Mouse (Mus musculus) ES-Bruce4 (cell line): ENCODE data around the gene Rcor2.

ENCODE experiments used
- CTCF ChIP-seq: IDR thresholded peaks from one replicate; pipeline ENCODE4 v1.8.1; 2011; ENCODE audit warnings: low read depth, low read length
- POLR2A ChIP-seq: IDR thresholded peaks from one replicate; pipeline ENCODE4 v1.8.1; 2011; ENCODE audit warnings: low read length; ENCODE audit not compliant: insufficient read depth

DNA sequence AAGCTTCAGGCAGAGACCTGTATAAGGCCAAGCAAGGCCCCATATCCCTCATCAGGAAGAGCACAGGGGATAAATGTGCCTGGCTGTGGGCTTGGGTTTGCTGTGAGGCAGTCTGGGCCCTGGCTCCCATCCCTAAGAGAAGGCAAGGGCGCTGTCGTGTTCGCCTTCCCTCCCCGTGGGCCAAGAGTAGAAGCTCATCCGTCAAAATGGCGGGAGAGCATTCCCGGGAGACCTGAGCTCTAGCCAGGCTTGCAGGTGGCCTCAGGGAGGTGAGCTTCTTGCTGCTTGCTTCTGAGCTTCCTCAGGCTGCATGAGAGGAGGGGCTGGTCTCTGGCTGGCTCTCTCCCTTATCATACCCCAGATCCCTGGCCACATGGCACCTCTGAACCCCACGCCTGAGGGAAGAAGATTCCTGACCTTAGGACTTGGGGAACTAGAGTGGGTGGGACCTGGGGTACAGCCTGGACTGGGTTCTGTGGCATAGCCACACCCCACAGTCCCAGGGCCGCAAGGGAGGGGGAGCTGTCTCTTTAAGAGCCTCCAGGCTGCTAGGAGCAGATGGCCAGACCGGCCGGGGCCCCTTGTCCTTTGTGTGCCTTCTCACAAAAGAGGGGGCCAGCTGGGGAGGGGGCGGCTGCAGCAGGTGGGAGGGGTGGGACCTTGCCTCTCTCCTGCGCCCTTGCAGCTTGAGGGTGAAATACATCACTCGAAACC is 1.5 kb upstream of the Rcor2 start:
- TF ChIP-seq POLR2A: no peak
- no peak for TF ChIP-seq CTCF
